Mouse (Mus musculus) central nervous system, embryonic 14 days (tissue): ENCODE data around the gene B4galt1. TPM values are rescaled to one million over a fixed set of nuclear protein-coding genes. Genes with fewer than 3 reads are reported as not detected.

ENCODE experiments used
- polyA plus RNA-seq: library from polyadenylated mRNA; depleted of rRNA; stranded (reverse); fragments of >200 nt; gene quantifications from 2 replicates; pipeline ENCODE4 v1.2.3, GENCODE M21; 2012; rRNA removed

The B4galt1 gene
- 7.8 and 15.0 TPM in 2 replicates for polyA plus RNA-seq

DNA sequence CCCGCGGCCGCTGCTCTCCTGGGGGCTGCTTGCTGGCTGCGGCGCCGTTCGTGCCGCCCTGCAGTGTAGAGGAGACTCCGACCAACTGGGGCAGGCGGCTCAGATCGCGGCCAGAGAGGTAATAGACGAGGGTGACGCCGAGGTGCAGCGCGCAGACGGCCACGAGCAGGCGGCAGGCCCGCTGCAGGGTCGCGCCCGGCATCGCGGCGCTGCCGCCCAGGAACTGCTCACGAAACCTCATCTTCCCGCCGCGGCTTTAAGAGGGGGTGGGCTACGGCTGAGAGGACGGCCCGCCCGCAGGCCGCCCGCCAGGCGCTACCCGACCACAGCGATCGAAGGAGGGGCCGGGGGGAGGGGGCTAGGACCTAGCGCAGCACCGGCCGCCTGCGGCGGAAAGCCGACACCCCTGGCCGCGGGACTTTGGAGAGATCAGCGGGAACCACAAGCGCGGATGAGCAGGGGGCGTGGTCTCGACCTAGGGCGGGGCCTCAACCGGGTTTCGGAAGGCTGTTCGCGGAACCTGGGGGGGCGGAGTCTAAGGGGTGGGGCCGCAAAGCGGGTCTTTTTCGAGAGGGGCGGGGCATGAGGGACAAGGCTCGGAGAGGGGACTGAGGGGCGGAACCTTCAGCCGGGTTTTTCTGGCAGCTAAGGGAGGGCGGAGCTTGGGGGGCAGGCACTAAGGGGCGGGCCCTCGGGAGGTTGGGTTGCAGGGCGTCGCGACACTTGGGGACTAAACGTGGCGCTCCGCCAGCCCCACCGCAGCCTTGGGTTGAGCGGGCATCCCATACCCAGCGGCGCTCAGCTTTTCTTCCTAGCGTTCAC is at the start of gene B4galt1:
Gene B4galt1 (minus strand): TSS at position 441 of the 822 bp plus-strand sequence.

GRCm38 (mm10) chr4:40757780-40758420 is 95.9 kb downstream of the B4galt1 start, which contains the start of gene Smu1:
TSS of gene Smu1 (minus strand) at chr4:40757923.

Other genes starting within 250 kb of the B4galt1 start
- gene Aptx, start 150.8 kb downstream of the B4galt1 start, polyA plus RNA-seq = 32.7 and 37.4 TPM in 2 replicates
- 186 and 200 TPM in 2 replicates for gene Dnaja1, start 131.9 kb downstream of the B4galt1 start, polyA plus RNA-seq
- gene Smu1, start 96.1 kb downstream of the B4galt1 start, polyA plus RNA-seq = 74.7 and 83.7 TPM in 2 replicates
- not detected in 2 replicates for gene Spink4, start 66.0 kb upstream of the B4galt1 start, polyA plus RNA-seq
- 114 and 117 TPM in 2 replicates for gene Bag1, start 94.3 kb upstream of the B4galt1 start, polyA plus RNA-seq
- gene Chmp5, start 94.4 kb upstream of the B4galt1 start, polyA plus RNA-seq = 112 and 132 TPM in 2 replicates
- gene Nfx1, start 116.9 kb upstream of the B4galt1 start, polyA plus RNA-seq = 115 and 116 TPM in 2 replicates
- gene Aqp7, start 194.1 kb upstream of the B4galt1 start, polyA plus RNA-seq = 0.03 TPM in 1 of 2 replicates, not detected in the other
- gene Aqp3, start 244.2 kb upstream of the B4galt1 start, polyA plus RNA-seq = 0.34 and 4.4 TPM in 2 replicates